Mouse (Mus musculus) embryonic facial prominence, embryonic 10.5 days (tissue): Measurements from ENCODE around the gene Clec16a. TPM values are rescaled to one million over a fixed set of nuclear protein-coding genes. Genes with fewer than 3 reads are reported as not detected.

ENCODE experiments used
- DNase-seq: peaks from one replicate; pipeline ENCODE4 v3.0.0-alpha.2; 2017; ENCODE audit warnings: low spot score
- H3K27ac ChIP-seq: fragments of 300-500 bp; sonication (generic); replicated peaks from 2 replicates; pipeline ENCODE4 v1.5.1; 2016; ENCODE audit warnings: mild to moderate bottlenecking
- H3K27me3 ChIP-seq: fragments of 300-500 bp; sonication (generic); replicated peaks from 2 replicates; pipeline ENCODE4 v1.6.1; 2016; ENCODE audit warnings: low read depth, mild to moderate bottlenecking; ENCODE audit not compliant: poor library complexity, severe bottlenecking
- H3K36me3 ChIP-seq: fragments of 300-500 bp; sonication (generic); replicated peaks from 2 replicates; pipeline ENCODE4 v1.6.1; 2016; ENCODE audit warnings: mild to moderate bottlenecking, moderate library complexity
- H3K4me1 ChIP-seq: fragments of 300-500 bp; sonication (generic); 2 replicates; pipeline ENCODE4 v1.6.1; 2016
- H3K4me3 ChIP-seq: fragments of 300-500 bp; sonication (generic); 2 replicates; pipeline ENCODE4 v1.5.1; 2016; ENCODE audit warnings: mild to moderate bottlenecking, moderate library complexity
- H3K9me3 ChIP-seq: fragments of 300-500 bp; sonication (generic); 2 replicates; pipeline ENCODE4 v1.6.1; 2016; ENCODE audit warnings: mild to moderate bottlenecking
- WGBS: fragments of 180-500 bp; shearing (Covaris S2); methylation state at CpG from one replicate; pipeline ENCODE4 v1.1.7; 2016; 5-methylcytosine and 5-hydroxymethylcytosine counted together
- polyA plus RNA-seq: library from polyadenylated mRNA; unstranded; fragments of >200 nt; fragmentation: Nextera tagmentation; extraction: Ambion mirVana; gene quantifications from 2 replicates; pipeline ENCODE4 v1.2.1, GENCODE M21; 2016

The Clec16a gene
- polyA plus RNA-seq, 1 experiment from 2014 or later: 30.7 TPM

GRCm38 (mm10) chr16:10771769-10772510 is 226.8 kb downstream of the Clec16a start:
- WGBS: 59% methylated on average over 19 of the region's 19 CpGs
- Histone ChIP-seq H3K27me3 (0 out of 2 replicates have a peak, but pooled peaks cover 7% of the 10 kb centered on the region), H3K4me1 (peaks cover 27% of the 10 kb centered on the region), H3K9me3 (no peaks in the 10 kb centered on the region), H3K27ac (no peak overlapping the region), H3K4me3 (no peak overlapping the region), H3K36me3 (no peaks in the 10 kb centered on the region)
- DNase-seq: no peak

GRCm38 (mm10) chr16:10773543-10773942 is 228.4 kb downstream of the Clec16a start:
- no peaks in the 10 kb centered on the region for H3K9me3 ChIP-seq
- H3K4me3 ChIP-seq: no peak overlapping the region
- no peak overlapping the region for H3K27ac ChIP-seq
- no peak for DNase-seq
- H3K4me1 ChIP-seq: peaks cover 30% of the 10 kb centered on the region
- H3K27me3 ChIP-seq: 0 out of 2 replicates have a peak, but pooled peaks cover 7% of the 10 kb centered on the region
- 84% methylated on average over 8 of the region's 8 CpGs for WGBS
- no peaks in the 10 kb centered on the region for H3K36me3 ChIP-seq

GRCm38 (mm10) chr16:10774726-10775125 is 229.6 kb downstream of the Clec16a start:
- H3K36me3 ChIP-seq: no peaks in the 10 kb centered on the region
- no peak overlapping the region for H3K27ac ChIP-seq
- H3K4me3 ChIP-seq: no peak overlapping the region
- no peaks in the 10 kb centered on the region for H3K9me3 ChIP-seq
- WGBS: 79% methylated on average over 4 of the region's 4 CpGs
- H3K27me3 ChIP-seq: 0 out of 2 replicates have a peak, but pooled peaks cover under 1% of the 10 kb centered on the region
- peaks cover 24% of the 10 kb centered on the region for H3K4me1 ChIP-seq
- no peak for DNase-seq

- Histone ChIP-seq H3K4me1 (peaks cover 15% of the 10 kb centered on the region), H3K27ac (no peak overlapping the region), H3K4me3 (no peak overlapping the region), H3K9me3 (no peaks in the 10 kb centered on the region), H3K36me3 (no peaks in the 10 kb centered on the region), H3K27me3 (no peaks in the 10 kb centered on the region)
- no peak for DNase-seq
- WGBS: 61% methylated on average over 7 of the region's 7 CpGs
These were observed 231.2 kb downstream of the Clec16a start for GRCm38 (mm10) chr16:10776322-10776721.

GRCm38 (mm10) chr16:10777579-10778160 is 232.5 kb downstream of the Clec16a start:
- no peak overlapping the region for H3K27ac ChIP-seq
- peaks cover 5% of the 10 kb centered on the region for H3K27me3 ChIP-seq
- H3K4me1 ChIP-seq: peaks cover 29% of the 10 kb centered on the region
- 69% methylated on average over 5 of the region's 5 CpGs for WGBS
- no peak overlapping the region for H3K4me3 ChIP-seq
- DNase-seq: no peak
- no peaks in the 10 kb centered on the region for H3K36me3 ChIP-seq
- no peaks in the 10 kb centered on the region for H3K9me3 ChIP-seq

- no peaks in the 10 kb centered on the region for H3K9me3 ChIP-seq
- H3K4me3 ChIP-seq: no peak overlapping the region
- H3K27ac ChIP-seq: peak overlapping the region; percentile 19
- peaks cover 27% of the 10 kb centered on the region for H3K27me3 ChIP-seq
- no peaks in the 10 kb centered on the region for H3K36me3 ChIP-seq
- DNase-seq: no peak
- 81% methylated on average over 5 of the region's 5 CpGs for WGBS
- H3K4me1 ChIP-seq: peaks cover 55% of the 10 kb centered on the region
These were observed 235.5 kb downstream of the Clec16a start for GRCm38 (mm10) chr16:10780631-10781120.

GRCm38 (mm10) chr16:10781862-10782371 is 236.8 kb downstream of the Clec16a start:
- WGBS: 37% methylated on average over 9 of the region's 9 CpGs
- H3K9me3 ChIP-seq: no peaks in the 10 kb centered on the region
- peaks cover 62% of the 10 kb centered on the region for H3K4me1 ChIP-seq

GRCm38 (mm10) chr16:10782377-10783151 is 237.4 kb downstream of the Clec16a start:
- Histone ChIP-seq H3K27me3 (peaks cover 27% of the 10 kb centered on the region), H3K27ac (peak overlapping the region; percentile 62), H3K9me3 (no peaks in the 10 kb centered on the region), H3K4me3 (no peak overlapping the region), H3K36me3 (no peaks in the 10 kb centered on the region), H3K4me1 (peaks cover 64% of the 10 kb centered on the region)
- 44% methylated on average over 6 of the region's 6 CpGs for WGBS
- DNase-seq: no peak

More at GRCm38 (mm10) chr16:10781862-10782371, 236.8 kb downstream of the Clec16a start:
- peaks cover 27% of the 10 kb centered on the region for H3K27me3 ChIP-seq
- 0 out of 2 replicates have a peak overlapping the region, but pooled peaks have one; percentile 62 for H3K27ac ChIP-seq
- DNase-seq: peak; percentile 55
- H3K4me3 ChIP-seq: no peak overlapping the region
- no peaks in the 10 kb centered on the region for H3K36me3 ChIP-seq

- Histone ChIP-seq H3K36me3 (no peaks in the 10 kb centered on the region), H3K27ac (no peak overlapping the region), H3K4me1 (peaks cover 65% of the 10 kb centered on the region), H3K27me3 (peaks cover 27% of the 10 kb centered on the region), H3K4me3 (no peak overlapping the region), H3K9me3 (no peaks in the 10 kb centered on the region)
- WGBS: 48% methylated on average over 1 of the region's 1 CpGs
- no peak for DNase-seq
These were observed 238.0 kb downstream of the Clec16a start for GRCm38 (mm10) chr16:10783152-10783434.

- Histone ChIP-seq H3K4me3 (peak overlapping the region; percentile 78; the same call in 1 of the 2 replicates), H3K27me3 (peaks cover 27% of the 10 kb centered on the region), H3K27ac (no peak overlapping the region), H3K9me3 (no peaks in the 10 kb centered on the region), H3K36me3 (no peaks in the 10 kb centered on the region), H3K4me1 (peaks cover 69% of the 10 kb centered on the region)
- DNase-seq: no peak
- WGBS: 68% methylated on average over 8 of the region's 8 CpGs
These were observed 238.3 kb downstream of the Clec16a start for GRCm38 (mm10) chr16:10783451-10783850.

GRCm38 (mm10) chr16:10783883-10784792 is 239.0 kb downstream of the Clec16a start:
- Histone ChIP-seq H3K27ac (peak overlapping the region; percentile 93), H3K9me3 (no peaks in the 10 kb centered on the region), H3K27me3 (peaks cover 27% of the 10 kb centered on the region), H3K4me3 (peak overlapping the region; percentile 78), H3K4me1 (peaks cover 75% of the 10 kb centered on the region), H3K36me3 (no peaks in the 10 kb centered on the region)
- peak; percentile 71 for DNase-seq
- WGBS: 3% methylated on average over 81 of the region's 81 CpGs
